Mouse (Mus musculus) hindbrain, postnatal 0 days (tissue): ENCODE data around the gene Pdf. TPM values are rescaled to one million over a fixed set of nuclear protein-coding genes. Genes with fewer than 3 reads are reported as not detected.

Source experiments
- ATAC-seq: fragments of 200-750 bp; cut with Nextera tagmentation; 2 replicates; pipeline ENCODE4 v1.8.0; 2017; ENCODE audit warnings: mild to moderate bottlenecking, moderate TSS enrichment, moderate library complexity
- DNase-seq: peaks from one replicate; pipeline ENCODE4 v3.0.0-alpha.2; 2015; ENCODE audit warnings: low spot score
- H3K27ac ChIP-seq: fragments of 300-500 bp; sonication (generic); 2 replicates; pipeline ENCODE4 v1.5.1; 2014; ENCODE audit warnings: mild to moderate bottlenecking
- H3K27me3 ChIP-seq: fragments of 300-500 bp; sonication (generic); 2 replicates; pipeline ENCODE4 v1.6.1; 2014; ENCODE audit warnings: low read length, mixed read lengths; ENCODE audit not compliant: insufficient read depth
- H3K36me3 ChIP-seq: fragments of 300-500 bp; sonication (generic); 2 replicates; pipeline ENCODE4 v1.6.1; 2014; ENCODE audit warnings: low read length, mixed read lengths; ENCODE audit not compliant: insufficient read depth
- H3K4me1 ChIP-seq: fragments of 300-500 bp; sonication (generic); 2 replicates; pipeline ENCODE4 v1.6.1; 2014; ENCODE audit warnings: antibody characterized with exemption, low read length, mixed read lengths; ENCODE audit not compliant: insufficient read depth
- H3K4me2 ChIP-seq: fragments of 300-500 bp; sonication (generic); 2 replicates; pipeline ENCODE4 v1.6.1; 2014; ENCODE audit warnings: low read depth, mild to moderate bottlenecking, low read length, moderate library complexity, mixed read lengths
- H3K4me3 ChIP-seq: fragments of 300-500 bp; sonication (generic); 2 replicates; pipeline ENCODE4 v1.5.1; 2014; ENCODE audit warnings: low read length
- H3K9ac ChIP-seq: fragments of 300-500 bp; sonication (generic); replicated peaks from 2 replicates; pipeline ENCODE4 v1.6.1; 2014; ENCODE audit warnings: mild to moderate bottlenecking, low read length, moderate library complexity, mixed read lengths
- H3K9me3 ChIP-seq: fragments of 300-500 bp; sonication (generic); 2 replicates; pipeline ENCODE4 v1.6.1; 2016; ENCODE audit warnings: low read length, mixed read lengths
- CTCF ChIP-seq: IDR thresholded peaks from 2 replicates; pipeline ENCODE4 v1.5.1; 2016; ENCODE audit warnings: antibody characterized with exemption, control low read depth, low read depth
- WGBS: fragments of 180-500 bp; shearing (Covaris S2); extraction: QIAGEN DNeasy Blood & Tissue Kit; methylation state at CpG from one replicate; pipeline ENCODE4 v1.1.7; 2014; 5-methylcytosine and 5-hydroxymethylcytosine counted together
- polyA plus RNA-seq: library from polyadenylated mRNA; unstranded; fragments of >200 nt; fragmentation: Nextera tagmentation; extraction: Ambion mirVana; gene quantifications from 2 replicates; pipeline ENCODE4 v1.2.1, GENCODE M21; 2015
- total RNA-seq: library from RNA; depleted of rRNA; stranded (reverse); fragments of >200 nt; gene quantifications from 2 replicates; pipeline ENCODE4 v1.2.3, GENCODE M21; 2014

Pdf gene
- total and polyA plus RNA-seq, 2 experiments from 2014 or later: 36.9 to 57.7 TPM

DNA sequence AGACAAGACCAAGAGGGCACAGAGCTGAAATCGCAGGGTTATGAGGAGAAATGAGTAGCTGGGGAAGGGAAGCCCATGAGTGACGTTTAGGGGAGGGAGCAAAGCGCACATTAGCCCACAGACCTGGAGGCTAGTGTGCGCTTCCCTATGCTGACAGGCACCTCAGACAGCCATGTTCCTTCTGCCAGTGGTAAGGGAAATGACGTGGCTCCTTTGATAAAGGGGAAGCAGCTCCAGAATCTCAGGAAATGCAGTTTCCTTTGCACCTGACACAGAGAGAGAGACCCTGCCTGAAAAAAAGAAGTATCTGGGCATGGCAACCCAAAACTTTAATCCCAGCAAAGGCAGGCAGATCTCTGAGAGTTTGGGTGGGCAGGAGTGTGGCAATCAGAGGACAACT lies 18.4 kb downstream of the Pdf start:
- 69% methylated on average over 5 of the region's 5 CpGs for WGBS
- peaks cover 11% of the 10 kb centered on the region; the same call in 1 of the 2 replicates for H3K4me1 ChIP-seq
- ATAC-seq: no peak

GRCm38 (mm10) chr8:107029310-107029709 lies 19.1 kb downstream of the Pdf start:
- WGBS: 82% methylated on average over 3 of the region's 3 CpGs
- TF ChIP-seq CTCF: no peak

More for the DNA sequence above, 18.4 kb downstream of the Pdf start:
- Histone ChIP-seq H3K9me3 (no peaks in the 10 kb centered on the region), H3K36me3 (no peaks in the 10 kb centered on the region), H3K9ac (no peak overlapping the region), H3K4me2 (no peak overlapping the region), H3K27ac (no peak overlapping the region), H3K4me3 (no peak overlapping the region), H3K27me3 (no peaks in the 10 kb centered on the region)
- no peak for DNase-seq
- TF ChIP-seq CTCF: no peak

DNA sequence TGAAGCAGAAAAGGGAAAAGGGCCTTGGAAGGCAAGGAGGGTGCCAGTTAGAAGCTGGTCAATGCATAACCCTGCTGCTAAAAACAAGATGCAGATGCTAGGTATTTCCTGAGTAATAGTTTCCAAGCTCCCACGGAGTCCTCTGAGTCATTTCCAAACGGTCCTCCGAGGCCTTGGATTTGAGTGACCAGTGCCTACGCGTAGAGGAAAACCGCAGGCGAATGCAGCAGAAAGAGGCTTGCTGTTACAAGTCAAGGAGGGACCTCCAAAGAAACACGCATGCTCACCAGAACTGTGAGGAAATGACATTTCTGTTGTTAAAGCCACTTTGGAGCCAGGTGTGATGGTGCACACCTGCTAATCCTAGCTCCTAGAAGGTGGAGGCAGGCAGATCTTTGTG lies 24.9 kb downstream of the Pdf start:
- no peak overlapping the region for H3K4me2 ChIP-seq

More at GRCm38 (mm10) chr8:107029310-107029709, 19.1 kb downstream of the Pdf start:
- ATAC-seq: no peak
- Histone ChIP-seq H3K9ac (no peak overlapping the region), H3K36me3 (no peaks in the 10 kb centered on the region), H3K4me3 (no peak overlapping the region), H3K27me3 (no peaks in the 10 kb centered on the region), H3K4me1 (peaks cover 11% of the 10 kb centered on the region; the same call in 1 of the 2 replicates), H3K4me2 (no peak overlapping the region), H3K27ac (no peak overlapping the region), H3K9me3 (no peaks in the 10 kb centered on the region)
- DNase-seq: no peak

DNA sequence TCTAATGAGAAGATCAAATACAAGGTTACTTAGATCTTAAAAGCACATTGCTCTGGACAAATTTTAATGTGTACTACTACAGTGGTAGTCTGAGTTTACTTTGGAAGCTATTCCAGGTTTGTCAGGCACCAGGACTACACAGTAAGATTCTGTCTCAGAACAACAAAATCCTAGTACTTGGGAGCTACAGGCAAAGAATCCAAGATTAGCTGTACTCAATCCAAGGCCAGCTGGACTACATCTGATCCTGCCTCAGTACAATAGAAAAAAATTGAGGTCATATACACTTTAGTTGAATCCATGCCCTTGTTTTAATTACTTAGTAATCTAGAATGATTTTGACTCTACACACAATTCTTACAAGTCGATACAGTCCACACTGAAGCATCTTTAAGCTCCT lies 33.5 kb downstream of the Pdf start:
- Histone ChIP-seq H3K27me3 (no peaks in the 10 kb centered on the region), H3K4me1 (no peaks in the 10 kb centered on the region), H3K9me3 (no peaks in the 10 kb centered on the region), H3K36me3 (no peaks in the 10 kb centered on the region), H3K27ac (no peak overlapping the region), H3K4me3 (no peak overlapping the region), H3K4me2 (no peak overlapping the region), H3K9ac (no peak overlapping the region)
- no peak for TF ChIP-seq CTCF
- ATAC-seq (no peak), DNase-seq (no peak)
- WGBS: 82% methylated on average over 1 of the region's 1 CpGs

More for the DNA sequence above, 24.9 kb downstream of the Pdf start:
- no peak for ATAC-seq
- H3K27me3 ChIP-seq: no peaks in the 10 kb centered on the region
- no peaks in the 10 kb centered on the region for H3K9me3 ChIP-seq
- no peak overlapping the region for H3K9ac ChIP-seq
- no peak overlapping the region for H3K27ac ChIP-seq
- DNase-seq: no peak
- no peaks in the 10 kb centered on the region for H3K4me1 ChIP-seq
- H3K36me3 ChIP-seq: no peaks in the 10 kb centered on the region
- WGBS: 94% methylated on average over 8 of the region's 8 CpGs
- no peak for TF ChIP-seq CTCF
- H3K4me3 ChIP-seq: no peak overlapping the region

DNA sequence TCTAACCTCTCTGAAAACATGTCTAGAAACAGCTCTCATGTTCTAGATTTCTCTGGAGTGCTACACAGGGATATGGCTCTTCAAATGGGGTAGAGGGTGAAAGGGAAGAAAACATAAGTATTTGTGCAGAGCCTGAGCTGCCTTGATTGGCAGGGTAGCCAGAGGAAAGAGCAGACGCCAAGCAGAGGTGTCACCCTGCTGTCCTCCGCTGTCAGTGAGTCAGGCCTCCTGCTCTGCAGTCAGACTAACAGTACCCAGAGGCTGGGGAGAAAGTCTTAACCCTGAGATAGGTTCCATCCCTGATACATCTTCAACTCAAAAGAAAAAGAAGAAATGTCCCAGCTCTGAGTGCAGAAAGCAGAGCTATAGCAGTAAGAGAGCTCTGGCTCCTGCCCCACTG lies 35.7 kb downstream of the Pdf start:
- TF ChIP-seq CTCF: no peak
- 73% methylated on average over 2 of the region's 2 CpGs for WGBS
- no peak overlapping the region for H3K4me2 ChIP-seq
- H3K4me3 ChIP-seq: no peak overlapping the region
- DNase-seq (no peak), ATAC-seq (no peak)
- H3K9me3 ChIP-seq: no peaks in the 10 kb centered on the region
- no peaks in the 10 kb centered on the region for H3K36me3 ChIP-seq
- H3K9ac ChIP-seq: no peak overlapping the region
- H3K4me1 ChIP-seq: no peaks in the 10 kb centered on the region
- no peak overlapping the region for H3K27ac ChIP-seq
- no peaks in the 10 kb centered on the region for H3K27me3 ChIP-seq

GRCm38 (mm10) chr8:107007795-107008194 lies 40.6 kb downstream of the Pdf start:
- no peak for TF ChIP-seq CTCF
- WGBS: 90% methylated on average over 3 of the region's 3 CpGs
- Histone ChIP-seq H3K4me3 (no peak overlapping the region), H3K9me3 (no peaks in the 10 kb centered on the region), H3K27ac (no peak overlapping the region), H3K27me3 (no peaks in the 10 kb centered on the region), H3K9ac (no peak overlapping the region), H3K36me3 (no peaks in the 10 kb centered on the region), H3K4me2 (no peak overlapping the region), H3K4me1 (no peaks in the 10 kb centered on the region)
- DNase-seq: no peak
- ATAC-seq: no peak

- TF ChIP-seq CTCF: peak; percentile 100
- Histone ChIP-seq H3K4me1 (no peaks in the 10 kb centered on the region), H3K27ac (no peak overlapping the region), H3K4me3 (no peak overlapping the region), H3K36me3 (no peaks in the 10 kb centered on the region), H3K27me3 (no peaks in the 10 kb centered on the region), H3K4me2 (no peak overlapping the region), H3K9me3 (no peaks in the 10 kb centered on the region), H3K9ac (no peak overlapping the region)
- peak; percentile 87 for ATAC-seq
- peak; percentile 93 for DNase-seq
- 34% methylated on average over 5 of the region's 5 CpGs for WGBS
Observed at GRCm38 (mm10) chr8:107002532-107002931, 45.9 kb downstream of the Pdf start.
